Mouse (Mus musculus) forebrain, postnatal 0 days (tissue): ENCODE measurements around the gene Slc12a6. TPM values are rescaled to one million over a fixed set of nuclear protein-coding genes. Genes with fewer than 3 reads are reported as not detected.

Source experiments
- ATAC-seq: fragments of 200-750 bp; cut with Nextera tagmentation; 2 replicates; pipeline ENCODE4 v1.8.0; 2017; ENCODE audit warnings: mild to moderate bottlenecking, moderate library complexity
- DNase-seq: peaks from one replicate; pipeline ENCODE4 v3.0.0-alpha.2; 2015
- H3K27ac ChIP-seq: fragments of 300-500 bp; sonication (generic); 2 replicates; pipeline ENCODE4 v1.5.1; 2014; ENCODE audit warnings: low read depth, mild to moderate bottlenecking, antibody characterized with exemption, low read length, moderate library complexity, mixed read lengths
- H3K27me3 ChIP-seq: fragments of 300-500 bp; sonication (generic); 2 replicates; pipeline ENCODE4 v1.6.1; 2014; ENCODE audit warnings: mild to moderate bottlenecking, low read length, mixed read lengths; ENCODE audit not compliant: insufficient read depth
- H3K36me3 ChIP-seq: fragments of 300-500 bp; sonication (generic); 2 replicates; pipeline ENCODE4 v1.6.1; 2014; ENCODE audit warnings: mild to moderate bottlenecking, moderate library complexity; ENCODE audit not compliant: insufficient read depth
- H3K4me1 ChIP-seq: fragments of 300-500 bp; sonication (generic); 2 replicates; pipeline ENCODE4 v1.6.1; 2014; ENCODE audit warnings: antibody characterized with exemption; ENCODE audit not compliant: insufficient read depth
- H3K4me2 ChIP-seq: fragments of 300-500 bp; sonication (generic); 2 replicates; pipeline ENCODE4 v1.6.1; 2014; ENCODE audit warnings: low read depth, mild to moderate bottlenecking, moderate library complexity
- H3K4me3 ChIP-seq: fragments of 300-500 bp; sonication (generic); 2 replicates; pipeline ENCODE4 v1.5.1; 2014; ENCODE audit warnings: low read depth, low read length, mixed read lengths
- H3K9ac ChIP-seq: fragments of 300-500 bp; sonication (generic); 2 replicates; pipeline ENCODE4 v1.6.1; 2014; ENCODE audit warnings: mild to moderate bottlenecking
- H3K9me3 ChIP-seq: fragments of 300-500 bp; sonication (generic); 2 replicates; pipeline ENCODE4 v1.6.1; 2016; ENCODE audit warnings: low read length
- CTCF ChIP-seq: sonication (generic); IDR thresholded peaks from 2 replicates; pipeline ENCODE4 v1.5.1; 2016; ENCODE audit warnings: antibody characterized with exemption, control low read depth, low read depth
- WGBS: fragments of 180-500 bp; shearing (Covaris S2); extraction: QIAGEN DNeasy Blood & Tissue Kit; methylation state at CpG from one replicate; pipeline ENCODE4 v1.1.7; 2014; 5-methylcytosine and 5-hydroxymethylcytosine counted together
- polyA plus RNA-seq: library from polyadenylated mRNA; unstranded; fragments of >200 nt; fragmentation: Nextera tagmentation; extraction: Ambion mirVana; gene quantifications from 2 replicates; pipeline ENCODE4 v1.2.1, GENCODE M21; 2015
- total RNA-seq: library from RNA; depleted of rRNA; stranded (reverse); fragments of >200 nt; gene quantifications from 2 replicates; pipeline ENCODE4 v1.2.3, GENCODE M21; 2014

The Slc12a6 gene
- total and polyA plus RNA-seq, 2 experiments from 2014 or later = 10.6 to 69.3 TPM

- WGBS = 87% methylated on average over 11 of the region's 11 CpGs
- ATAC-seq = peak; percentile 3; the same call in 1 of the 2 replicates
These were observed 62.6 kb downstream of the Slc12a6 start for GRCm38 (mm10) chr2:112328069-112328777.

GRCm38 (mm10) chr2:112332051-112332898 is 66.7 kb downstream of the Slc12a6 start:
- no peak overlapping the region for H3K9ac ChIP-seq
- no peak overlapping the region for H3K4me2 ChIP-seq
- no peak overlapping the region for H3K4me3 ChIP-seq
- ATAC-seq = no peak
- no peaks in the 10 kb centered on the region for H3K27me3 ChIP-seq
- H3K4me1 ChIP-seq = no peaks in the 10 kb centered on the region
- no peak for TF ChIP-seq CTCF
- no peak for DNase-seq
- peaks cover 9% of the 10 kb centered on the region for H3K36me3 ChIP-seq
- 77% methylated on average over 4 of the region's 4 CpGs for WGBS
- H3K9me3 ChIP-seq = no peaks in the 10 kb centered on the region
- H3K27ac ChIP-seq = no peak overlapping the region

More at GRCm38 (mm10) chr2:112328069-112328777, 62.6 kb downstream of the Slc12a6 start:
- TF ChIP-seq CTCF = no peak
- Histone ChIP-seq H3K9me3 (no peaks in the 10 kb centered on the region), H3K4me3 (no peak overlapping the region), H3K4me1 (no peaks in the 10 kb centered on the region), H3K27ac (no peak overlapping the region), H3K9ac (no peak overlapping the region), H3K27me3 (no peaks in the 10 kb centered on the region), H3K4me2 (no peak overlapping the region), H3K36me3 (no peaks in the 10 kb centered on the region)
- no peak for DNase-seq

DNA sequence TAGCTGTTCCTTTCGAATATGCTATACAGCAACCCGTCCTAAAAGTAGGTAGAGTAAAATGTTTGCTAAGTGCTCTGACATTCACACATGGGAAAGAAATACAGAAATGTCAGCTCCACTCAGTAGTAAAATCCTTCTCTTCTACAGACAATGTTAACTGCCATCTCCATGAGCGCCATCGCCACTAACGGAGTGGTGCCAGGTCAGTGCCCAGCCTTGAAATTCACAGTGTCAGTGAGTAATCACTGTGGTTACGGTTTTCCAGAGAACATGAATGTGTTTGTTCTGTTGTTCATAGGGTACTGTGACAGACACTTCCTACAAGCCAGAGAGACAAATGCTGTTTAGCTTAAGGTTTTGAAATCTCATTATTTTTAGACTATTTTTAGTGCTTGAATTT is 71.6 kb downstream of the Slc12a6 start:
- Histone ChIP-seq H3K27me3 (no peaks in the 10 kb centered on the region), H3K36me3 (peaks cover 37% of the 10 kb centered on the region), H3K4me3 (no peak overlapping the region), H3K4me1 (no peaks in the 10 kb centered on the region), H3K9me3 (no peaks in the 10 kb centered on the region), H3K9ac (no peak overlapping the region), H3K27ac (no peak overlapping the region), H3K4me2 (no peak overlapping the region)
- TF ChIP-seq CTCF = no peak
- 92% methylated on average over 6 of the region's 6 CpGs for WGBS
- DNase-seq = no peak
- ATAC-seq = no peak

DNA sequence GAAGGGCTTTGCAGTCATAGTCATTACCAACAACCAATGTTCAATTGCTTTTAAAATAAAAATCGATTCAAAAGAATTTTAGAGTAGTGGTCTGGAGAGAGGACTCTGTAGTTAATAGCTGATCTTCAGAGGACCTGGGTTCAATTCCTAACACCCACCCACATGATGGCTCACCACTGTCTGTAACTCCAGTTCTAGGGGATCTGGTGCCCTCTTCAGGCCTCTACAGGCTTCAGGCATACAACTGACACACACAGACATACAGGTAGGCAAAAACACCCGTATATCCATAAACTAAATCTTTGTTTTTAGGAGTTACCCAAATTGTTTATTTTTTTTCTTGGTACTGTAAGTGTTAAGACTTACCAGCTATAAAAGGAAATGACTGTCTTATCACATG is 74.1 kb downstream of the Slc12a6 start:
- H3K4me1 ChIP-seq = no peaks in the 10 kb centered on the region
- WGBS = 96% methylated on average over 2 of the region's 2 CpGs
- peak; percentile 41; the same call in 1 of the 2 replicates for TF ChIP-seq CTCF
- H3K4me3 ChIP-seq = no peak overlapping the region
- no peak overlapping the region for H3K9ac ChIP-seq
- no peaks in the 10 kb centered on the region for H3K9me3 ChIP-seq
- peaks cover 44% of the 10 kb centered on the region for H3K36me3 ChIP-seq
- ATAC-seq (no peak), DNase-seq (no peak)
- no peaks in the 10 kb centered on the region for H3K27me3 ChIP-seq
- H3K27ac ChIP-seq = no peak overlapping the region
- H3K4me2 ChIP-seq = no peak overlapping the region

DNA sequence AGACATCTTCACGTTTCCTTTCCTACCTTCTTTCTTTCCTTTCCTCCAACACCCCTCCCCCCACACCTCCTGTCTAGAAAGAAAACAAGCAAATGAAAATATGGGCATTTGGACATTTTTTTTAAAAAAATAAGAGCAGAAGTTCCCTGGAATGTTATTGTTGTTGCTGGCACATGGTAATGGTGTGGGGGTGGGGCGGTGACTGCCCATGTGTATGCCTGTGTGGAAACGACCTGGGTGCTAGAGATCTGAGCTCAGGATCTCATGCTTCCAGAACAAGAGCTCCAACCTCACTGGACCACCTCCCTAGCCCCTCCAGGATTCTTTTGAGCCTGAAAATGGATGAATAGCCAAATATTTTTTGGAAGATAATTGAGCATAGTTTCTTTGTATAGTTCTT is 75.5 kb downstream of the Slc12a6 start:
- no peak overlapping the region for H3K9ac ChIP-seq
- H3K27me3 ChIP-seq = no peaks in the 10 kb centered on the region
- WGBS = 80% methylated on average over 3 of the region's 3 CpGs
- TF ChIP-seq CTCF = no peak
- H3K4me2 ChIP-seq = no peak overlapping the region
- H3K36me3 ChIP-seq = peaks cover 44% of the 10 kb centered on the region
- no peak overlapping the region for H3K27ac ChIP-seq
- H3K4me3 ChIP-seq = no peak overlapping the region
- H3K9me3 ChIP-seq = no peaks in the 10 kb centered on the region
- no peak for DNase-seq
- ATAC-seq = no peak
- no peaks in the 10 kb centered on the region for H3K4me1 ChIP-seq

DNA sequence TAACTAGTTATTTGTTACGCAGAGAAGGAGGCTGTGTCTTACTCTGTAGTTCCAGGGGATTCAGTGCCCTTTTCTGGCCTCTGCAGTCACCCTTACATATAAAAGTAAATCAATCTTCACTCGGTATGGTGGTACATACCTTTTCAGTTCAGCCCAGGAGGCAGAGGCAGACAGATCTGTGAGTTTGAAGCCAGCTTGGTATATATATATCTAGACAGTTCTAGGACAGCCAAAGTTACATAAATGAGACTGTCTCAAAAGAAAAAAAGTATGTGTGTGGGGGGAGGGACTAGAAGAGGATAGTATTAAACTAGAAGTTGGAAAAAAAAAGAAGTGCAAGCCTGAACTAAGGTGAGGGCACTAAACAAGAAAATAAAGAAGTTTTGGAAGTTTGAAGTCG is 82.6 kb downstream of the Slc12a6 start:
- Histone ChIP-seq H3K9ac (no peak overlapping the region), H3K4me3 (no peak overlapping the region), H3K4me1 (no peaks in the 10 kb centered on the region), H3K27ac (no peak overlapping the region), H3K27me3 (no peaks in the 10 kb centered on the region), H3K9me3 (no peaks in the 10 kb centered on the region), H3K4me2 (no peak overlapping the region), H3K36me3 (peaks cover 55% of the 10 kb centered on the region)
- DNase-seq (no peak), ATAC-seq (no peak)
- 87% methylated on average over 3 of the region's 3 CpGs for WGBS
- no peak for TF ChIP-seq CTCF
